Mouse (Mus musculus) liver, embryonic 16.5 days (tissue): ENCODE results near the gene Ak3. TPM values are rescaled to one million over a fixed set of nuclear protein-coding genes. Genes with fewer than 3 reads are reported as not detected.
A peak's percentile ranks its signal among the peaks of the same experiment; 100 is the strongest.
"Not testable (repeated sequence)": the region's sequence is repeated elsewhere in the genome, so short reads cannot be mapped to it uniquely, and the experiment has no call there.

ENCODE experiments used
- ATAC-seq: fragments of 200-750 bp; cut with Nextera tagmentation; 2 replicates; pipeline ENCODE4 v1.8.0; 2017; ENCODE audit warnings: low read depth, mild to moderate bottlenecking, moderate number of reproducible peaks, moderate library complexity
- H3K27ac ChIP-seq: fragments of 300-500 bp; sonication (generic); 2 replicates; pipeline ENCODE4 v1.5.1; 2014; ENCODE audit warnings: mild to moderate bottlenecking, low read length
- H3K27me3 ChIP-seq: fragments of 300-500 bp; sonication (generic); 2 replicates; pipeline ENCODE4 v1.6.1; 2014; ENCODE audit warnings: low read depth, low read length, mixed read lengths; ENCODE audit not compliant: control insufficient read depth, insufficient read depth
- H3K36me3 ChIP-seq: fragments of 300-500 bp; sonication (generic); 2 replicates; pipeline ENCODE4 v1.6.1; 2014; ENCODE audit warnings: mild to moderate bottlenecking; ENCODE audit not compliant: control insufficient read depth, insufficient read depth
- H3K4me1 ChIP-seq: fragments of 300-500 bp; sonication (generic); 2 replicates; pipeline ENCODE4 v1.6.1; 2014; ENCODE audit warnings: low read depth, low read length, mixed read lengths; ENCODE audit not compliant: control insufficient read depth
- H3K4me2 ChIP-seq: fragments of 300-500 bp; sonication (generic); 2 replicates; pipeline ENCODE4 v1.6.1; 2014; ENCODE audit warnings: low read depth, low read length, mixed read lengths
- H3K4me3 ChIP-seq: fragments of 300-500 bp; sonication (generic); 2 replicates; pipeline ENCODE4 v1.5.1; 2014; ENCODE audit warnings: low read depth, mild to moderate bottlenecking, low read length
- H3K9ac ChIP-seq: fragments of 300-500 bp; sonication (generic); 2 replicates; pipeline ENCODE4 v1.6.1; 2014; ENCODE audit warnings: low read depth, low read length
- H3K9me3 ChIP-seq: fragments of 300-500 bp; sonication (generic); replicated peaks from 2 replicates; pipeline ENCODE4 v1.6.1; 2016; ENCODE audit warnings: low read length; ENCODE audit not compliant: control insufficient read depth
- WGBS: fragments of 180-500 bp; shearing (Covaris S2); extraction: QIAGEN DNeasy Blood & Tissue Kit; methylation state at CpG from one replicate; pipeline ENCODE4 v1.1.7; 2014; ENCODE audit not compliant: insufficient replicate concordance; 5-methylcytosine and 5-hydroxymethylcytosine counted together
- polyA plus RNA-seq: library from polyadenylated mRNA; unstranded; fragments of >200 nt; fragmentation: Nextera tagmentation; extraction: Ambion mirVana; gene quantifications from 2 replicates; pipeline ENCODE4 v1.2.1, GENCODE M21; 2015

The Ak3 gene
- polyA plus RNA-seq, 1 experiment from 2014 or later: 47.7 TPM

- H3K4me2 ChIP-seq: no peak overlapping the region
- no peaks in the 10 kb centered on the region for H3K27me3 ChIP-seq
- H3K4me1 ChIP-seq: no peaks in the 10 kb centered on the region
- H3K36me3 ChIP-seq: peaks cover 15% of the 10 kb centered on the region
- H3K9me3 ChIP-seq: no peaks in the 10 kb centered on the region
- no peak overlapping the region for H3K27ac ChIP-seq
- WGBS: 80% methylated on average over 5 of the region's 5 CpGs
- H3K9ac ChIP-seq: no peak overlapping the region
- ATAC-seq: no peak
- no peak overlapping the region for H3K4me3 ChIP-seq
Observed at GRCm38 (mm10) chr19:29014466-29015055, 33.2 kb downstream of the Ak3 start.

GRCm38 (mm10) chr19:29011355-29011990 is 36.3 kb downstream of the Ak3 start:
- Histone ChIP-seq H3K4me3 (no peak overlapping the region), H3K9me3 (no peaks in the 10 kb centered on the region), H3K36me3 (peaks cover 11% of the 10 kb centered on the region), H3K27ac (no peak overlapping the region), H3K4me1 (no peaks in the 10 kb centered on the region), H3K27me3 (no peaks in the 10 kb centered on the region), H3K9ac (no peak overlapping the region), H3K4me2 (no peak overlapping the region)
- WGBS: 78% methylated on average over 12 of the region's 12 CpGs
- no peak for ATAC-seq

GRCm38 (mm10) chr19:29009046-29009445 is 38.7 kb downstream of the Ak3 start:
- Histone ChIP-seq H3K9me3 (no peaks in the 10 kb centered on the region), H3K27me3 (no peaks in the 10 kb centered on the region), H3K36me3 (peaks cover 11% of the 10 kb centered on the region), H3K4me1 (no peaks in the 10 kb centered on the region), H3K27ac (no peak overlapping the region), H3K9ac (no peak overlapping the region), H3K4me2 (no peak overlapping the region), H3K4me3 (no peak overlapping the region)
- 89% methylated on average over 11 of the region's 11 CpGs for WGBS
- no peak for ATAC-seq

- no peak for ATAC-seq
- 77% methylated on average over 3 of the region's 3 CpGs for WGBS
- Histone ChIP-seq H3K9ac (no peak overlapping the region), H3K27ac (no peak overlapping the region), H3K4me3 (no peak overlapping the region), H3K4me2 (no peak overlapping the region), H3K4me1 (no peaks in the 10 kb centered on the region), H3K9me3 (no peaks in the 10 kb centered on the region), H3K27me3 (no peaks in the 10 kb centered on the region), H3K36me3 (peaks cover 11% of the 10 kb centered on the region)
Observed at GRCm38 (mm10) chr19:29008069-29008706, 39.6 kb downstream of the Ak3 start.

GRCm38 (mm10) chr19:29000321-29000720 is 47.4 kb downstream of the Ak3 start:
- H3K4me1 ChIP-seq, ATAC-seq, H3K4me2 ChIP-seq, H3K36me3 ChIP-seq, H3K27me3 ChIP-seq, H3K27ac ChIP-seq, H3K9ac ChIP-seq, H3K4me3 ChIP-seq, H3K9me3 ChIP-seq: not testable (repeated sequence)
- WGBS: 90% methylated on average over 16 of the region's 16 CpGs

GRCm38 (mm10) chr19:28997976-28998630 is 49.7 kb downstream of the Ak3 start:
- H3K9ac ChIP-seq: no peak overlapping the region
- no peak overlapping the region for H3K4me3 ChIP-seq
- no peaks in the 10 kb centered on the region for H3K9me3 ChIP-seq
- H3K27me3 ChIP-seq: no peaks in the 10 kb centered on the region
- 75% methylated on average over 4 of the region's 4 CpGs for WGBS
- no peak for ATAC-seq
- no peak overlapping the region for H3K4me2 ChIP-seq
- H3K4me1 ChIP-seq: no peaks in the 10 kb centered on the region
- peaks cover 16% of the 10 kb centered on the region for H3K36me3 ChIP-seq
- H3K27ac ChIP-seq: no peak overlapping the region

GRCm38 (mm10) chr19:28995366-28995765 is 52.4 kb downstream of the Ak3 start:
- ATAC-seq: no peak
- peaks cover 13% of the 10 kb centered on the region for H3K36me3 ChIP-seq
- WGBS: 50% methylated on average over 5 of the region's 5 CpGs

GRCm38 (mm10) chr19:28994870-28995269 is 52.9 kb downstream of the Ak3 start:
- Histone ChIP-seq H3K4me2 (no peak overlapping the region), H3K36me3 (peaks cover 13% of the 10 kb centered on the region), H3K27me3 (no peaks in the 10 kb centered on the region), H3K4me3 (no peak overlapping the region), H3K9me3 (no peaks in the 10 kb centered on the region), H3K4me1 (peaks cover 9% of the 10 kb centered on the region), H3K27ac (no peak overlapping the region), H3K9ac (no peak overlapping the region)
- 83% methylated on average over 7 of the region's 7 CpGs for WGBS
- ATAC-seq: no peak

More at GRCm38 (mm10) chr19:28995366-28995765, 52.4 kb downstream of the Ak3 start:
- Histone ChIP-seq H3K9me3 (no peaks in the 10 kb centered on the region), H3K4me3 (no peak overlapping the region), H3K27ac (no peak overlapping the region), H3K4me2 (no peak overlapping the region), H3K9ac (no peak overlapping the region), H3K27me3 (no peaks in the 10 kb centered on the region), H3K4me1 (peaks cover 9% of the 10 kb centered on the region)

- Histone ChIP-seq H3K4me2 (peak overlapping the region; percentile 88), H3K27ac (no peak overlapping the region), H3K27me3 (no peaks in the 10 kb centered on the region), H3K4me3 (peak overlapping the region; percentile 94), H3K36me3 (peaks cover 10% of the 10 kb centered on the region), H3K9me3 (no peaks in the 10 kb centered on the region), H3K4me1 (peaks cover 17% of the 10 kb centered on the region), H3K9ac (peak overlapping the region; percentile 95)
- 54% methylated on average over 5 of the region's 5 CpGs for WGBS
- ATAC-seq: no peak
Observed at GRCm38 (mm10) chr19:28991391-28991790, 56.4 kb downstream of the Ak3 start.
